In the genomic region with DNA sequence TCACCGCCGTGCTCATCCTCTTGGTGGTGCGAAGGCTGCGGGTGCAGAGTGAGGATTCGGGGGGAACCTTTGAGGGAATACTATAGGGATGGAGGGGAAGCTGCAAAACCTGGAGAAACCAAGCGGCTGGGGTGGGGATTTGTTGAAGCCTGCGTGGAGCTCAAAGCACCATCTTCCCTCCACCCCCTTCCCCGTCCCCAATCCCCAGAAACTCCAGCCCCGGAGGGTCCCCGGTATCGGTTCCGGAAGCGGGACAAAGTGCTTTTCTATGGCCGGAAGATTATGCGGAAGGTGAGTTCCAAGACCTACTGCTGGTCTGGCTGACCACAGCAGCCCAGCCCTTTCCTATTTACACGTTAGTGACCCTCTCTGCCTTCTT, we compare ENCODE assay signal across 8 mouse cellular contexts. TPM values are rescaled to one million over a fixed set of nuclear protein-coding genes. Genes with fewer than 3 reads are reported as not detected.
A peak's percentile ranks its signal among the peaks of the same experiment; 100 is the strongest.
DNase-seq lines count a peak whose midpoint lies in the region; ATAC-seq and TF ChIP-seq lines count a peak whose summit lies in the region.

No protein-coding gene starts in this region.

- peak overlapping the region; percentile 98 for H3K4me2 ChIP-seq in heart, embryonic 13.5 days
- peak overlapping the region; percentile 95 for H3K4me2 ChIP-seq in midbrain, embryonic 12.5 days (replicated peaks)

- no peak for TF ChIP-seq EP300 in ES-Bruce4 (IDR thresholded peaks at IDR 0.05; ENCODE audit: insufficient read depth, low read depth, low read length)

- no peak for TF ChIP-seq POLR2A in ES-Bruce4 (IDR thresholded peaks at IDR 0.05; ENCODE audit: insufficient read depth, low read length)

- ATAC-seq in CD4-positive, CD25-positive, alpha-beta regulatory T cell, adult 4 months, result no peak
- ATAC-seq in heart, embryonic 13.5 days (ENCODE audit: extremely low read depth, insufficient number of reproducible peaks, low FRiP score, low TSS enrichment), result no peak
- ATAC-seq in midbrain, embryonic 12.5 days (ENCODE audit: low FRiP score, low read depth), result no peak

- TF ChIP-seq CTCF in ES-Bruce4 (IDR thresholded peaks at IDR 0.05; ENCODE audit: low read depth, low read length), result no peak

- no peaks in the 10 kb centered on the region for H3K9me3 ChIP-seq in ES-Bruce4 (replicated peaks; ENCODE audit: control insufficient read depth, insufficient read depth, low read length, poor library complexity, severe bottlenecking)
- H3K9me3 ChIP-seq in heart, embryonic 13.5 days, result no peaks in the 10 kb centered on the region
- H3K9me3 ChIP-seq in limb, embryonic 10.5 days (replicated peaks), result no peaks in the 10 kb centered on the region
- no peaks in the 10 kb centered on the region for H3K9me3 ChIP-seq in midbrain, embryonic 12.5 days

- peak overlapping the region; percentile 84 for H3K4me3 ChIP-seq in ES-Bruce4 (ENCODE audit: low read depth, low read length)
- H3K4me3 ChIP-seq in heart, embryonic 13.5 days, result peak overlapping the region; percentile 74
- H3K4me3 ChIP-seq in limb, embryonic 10.5 days, result peak overlapping the region; percentile 61
- peak overlapping the region; percentile 57 for H3K4me3 ChIP-seq in midbrain, embryonic 12.5 days

- H3K27me3 ChIP-seq in ES-Bruce4 (ENCODE audit: control insufficient read depth, insufficient read depth, low read length, poor library complexity, severe bottlenecking), result no peaks in the 10 kb centered on the region
- no peaks in the 10 kb centered on the region for H3K27me3 ChIP-seq in heart, embryonic 13.5 days (replicated peaks)
- H3K27me3 ChIP-seq in limb, embryonic 10.5 days (ENCODE audit: low read depth, poor library complexity, severe bottlenecking), result no peaks in the 10 kb centered on the region
- no peaks in the 10 kb centered on the region for H3K27me3 ChIP-seq in midbrain, embryonic 12.5 days

- H3K36me3 ChIP-seq in ES-Bruce4 (ENCODE audit: control insufficient read depth, insufficient read depth, low read length, poor library complexity, severe bottlenecking), result peaks cover 23% of the 10 kb centered on the region
- H3K36me3 ChIP-seq in heart, embryonic 13.5 days, result peaks cover 47% of the 10 kb centered on the region
- H3K36me3 ChIP-seq in limb, embryonic 10.5 days, result peaks cover 31% of the 10 kb centered on the region
- peaks cover 23% of the 10 kb centered on the region; the same call in 1 of the 2 replicates for H3K36me3 ChIP-seq in midbrain, embryonic 12.5 days

- 6% methylated on average over 16 of the region's 16 CpGs for WGBS in heart, embryonic 13.5 days
- 8% methylated on average over 16 of the region's 16 CpGs for WGBS in limb, embryonic 10.5 days
- 10% methylated on average over 16 of the region's 16 CpGs for WGBS in midbrain, embryonic 12.5 days

- H3K27ac ChIP-seq in ES-Bruce4 (ENCODE audit: insufficient read depth, low read length), result no peak overlapping the region
- peak overlapping the region; percentile 57 for H3K27ac ChIP-seq in heart, embryonic 13.5 days (replicated peaks)
- H3K27ac ChIP-seq in limb, embryonic 10.5 days, result peak overlapping the region; percentile 82
- H3K27ac ChIP-seq in midbrain, embryonic 12.5 days (replicated peaks), result no peak overlapping the region

- H3K4me1 ChIP-seq in ES-Bruce4 (ENCODE audit: control insufficient read depth, insufficient read depth, low read length), result no peaks in the 10 kb centered on the region
- H3K4me1 ChIP-seq in heart, embryonic 13.5 days, result peaks cover 6% of the 10 kb centered on the region
- H3K4me1 ChIP-seq in limb, embryonic 10.5 days, result peaks cover 27% of the 10 kb centered on the region
- H3K4me1 ChIP-seq in midbrain, embryonic 12.5 days, result peaks cover 12% of the 10 kb centered on the region; the same call in 1 of the 2 replicates

- H3K9ac ChIP-seq in ES-Bruce4 (ENCODE audit: low read depth, poor library complexity, severe bottlenecking), result peak overlapping the region; percentile 75
- H3K9ac ChIP-seq in heart, embryonic 13.5 days, result peak overlapping the region; percentile 81
- 0 out of 2 replicates have a peak overlapping the region, but pooled peaks have one; percentile 28 for H3K9ac ChIP-seq in midbrain, embryonic 12.5 days (replicated peaks)

- DNase-seq in CD4-positive, CD25-positive, alpha-beta regulatory T cell, adult 2 months (ENCODE audit: low read depth, low spot score), result peak; percentile 10
- peak; percentile 49 for DNase-seq in limb, embryonic 10.5 days (ENCODE audit: low spot score)
- no peak for DNase-seq in T-cell, adult 2 months (ENCODE audit: low spot score)
- no peak for DNase-seq in MN1 (ENCODE audit: low spot score)

RNA-seq across cellular contexts. Expression of a gene that starts 1.9 kb away (rescaled TPM):
- polyA plus RNA-seq in CD4-positive, CD25-positive, alpha-beta regulatory T cell, adult 4 months (2017; shearing (Covaris generic)), result 10 to 100 TPM; 26.1 to 43.7 TPM
- polyA plus RNA-seq in ES-Bruce4 (2011; ENCODE audit: insufficient read depth, insufficient read length, low read depth, missing spikeins), result 46.6 and 47.5 TPM in 2 replicates
- polyA plus RNA-seq in heart, embryonic 13.5 days (2015; fragmentation: Nextera tagmentation; extraction: Ambion mirVana), result 16.6 and 18.0 TPM in 2 replicates
- polyA plus RNA-seq in limb, embryonic 10.5 days (2016; fragmentation: Nextera tagmentation; extraction: Ambion mirVana), result 17.7 and 21.1 TPM in 2 replicates
- polyA plus RNA-seq in midbrain, embryonic 12.5 days (2016; fragmentation: Nextera tagmentation; extraction: Ambion mirVana), result 30.5 and 35.0 TPM in 2 replicates

RNA-seq across cellular contexts. Expression of a gene that starts 16.8 kb away (rescaled TPM):
- 10 to 100 TPM; 16.1 to 18.6 TPM for polyA plus RNA-seq in CD4-positive, CD25-positive, alpha-beta regulatory T cell, adult 4 months (2017; shearing (Covaris generic))
- 62.0 and 62.3 TPM in 2 replicates for polyA plus RNA-seq in ES-Bruce4 (2011; ENCODE audit: insufficient read depth, insufficient read length, low read depth, missing spikeins)
- polyA plus RNA-seq in heart, embryonic 13.5 days (2015; fragmentation: Nextera tagmentation; extraction: Ambion mirVana), result 46.1 and 46.7 TPM in 2 replicates
- 59.4 and 71.5 TPM in 2 replicates for polyA plus RNA-seq in limb, embryonic 10.5 days (2016; fragmentation: Nextera tagmentation; extraction: Ambion mirVana)
- polyA plus RNA-seq in midbrain, embryonic 12.5 days (2016; fragmentation: Nextera tagmentation; extraction: Ambion mirVana), result 74.9 and 79.3 TPM in 2 replicates

RNA-seq across cellular contexts. Expression of a gene that starts 24.2 kb away (rescaled TPM):
- 1 to 10 TPM; 1.0 to 1.6 TPM for polyA plus RNA-seq in CD4-positive, CD25-positive, alpha-beta regulatory T cell, adult 4 months (2017; shearing (Covaris generic))
- 15.5 and 17.7 TPM in 2 replicates for polyA plus RNA-seq in ES-Bruce4 (2011; ENCODE audit: insufficient read depth, insufficient read length, low read depth, missing spikeins)
- 30.7 and 32.0 TPM in 2 replicates for polyA plus RNA-seq in heart, embryonic 13.5 days (2015; fragmentation: Nextera tagmentation; extraction: Ambion mirVana)
- polyA plus RNA-seq in limb, embryonic 10.5 days (2016; fragmentation: Nextera tagmentation; extraction: Ambion mirVana), result 71.3 and 80.8 TPM in 2 replicates
- polyA plus RNA-seq in midbrain, embryonic 12.5 days (2016; fragmentation: Nextera tagmentation; extraction: Ambion mirVana), result 82.8 and 89.5 TPM in 2 replicates

RNA-seq across cellular contexts. Expression of a gene that starts 46.4 kb away (rescaled TPM):
- polyA plus RNA-seq in CD4-positive, CD25-positive, alpha-beta regulatory T cell, adult 4 months (2017; shearing (Covaris generic)), result not detected
- 0.39 and 0.44 TPM in 2 replicates for polyA plus RNA-seq in ES-Bruce4 (2011; ENCODE audit: insufficient read depth, insufficient read length, low read depth, missing spikeins)
- polyA plus RNA-seq in heart, embryonic 13.5 days (2015; fragmentation: Nextera tagmentation; extraction: Ambion mirVana), result not detected in 2 replicates
- polyA plus RNA-seq in limb, embryonic 10.5 days (2016; fragmentation: Nextera tagmentation; extraction: Ambion mirVana), result not detected in 2 replicates
- polyA plus RNA-seq in midbrain, embryonic 12.5 days (2016; fragmentation: Nextera tagmentation; extraction: Ambion mirVana), result 0.19 and 0.25 TPM in 2 replicates

RNA-seq across cellular contexts. Expression of a gene that starts 49.6 kb away (rescaled TPM):
- 10 to 100 TPM; 18.2 to 22.7 TPM for polyA plus RNA-seq in CD4-positive, CD25-positive, alpha-beta regulatory T cell, adult 4 months (2017; shearing (Covaris generic))
- polyA plus RNA-seq in ES-Bruce4 (2011; ENCODE audit: insufficient read depth, insufficient read length, low read depth, missing spikeins), result 4.6 and 6.7 TPM in 2 replicates
- polyA plus RNA-seq in heart, embryonic 13.5 days (2015; fragmentation: Nextera tagmentation; extraction: Ambion mirVana), result 4.9 and 7.2 TPM in 2 replicates
- polyA plus RNA-seq in limb, embryonic 10.5 days (2016; fragmentation: Nextera tagmentation; extraction: Ambion mirVana), result 6.3 and 7.6 TPM in 2 replicates
- polyA plus RNA-seq in midbrain, embryonic 12.5 days (2016; fragmentation: Nextera tagmentation; extraction: Ambion mirVana), result 3.3 and 3.4 TPM in 2 replicates

Comparison
In these comparisons a context has a peak if more than half of its experiments do, and no peak if none do; other contexts are left out.
1. DNase-seq: peak in CD4-positive, CD25-positive, alpha-beta regulatory T cell, adult 2 months (single experiment) and limb, embryonic 10.5 days (single experiment); none in T-cell, adult 2 months (single experiment) and MN1 (single experiment).
2. H3K27ac ChIP-seq: peak in heart, embryonic 13.5 days (single experiment) and limb, embryonic 10.5 days (single experiment); none in ES-Bruce4 (single experiment) and midbrain, embryonic 12.5 days (single experiment).
3. H3K9ac ChIP-seq: peak in every context shown above with its lines; median percentile 81 in heart, embryonic 13.5 days; 75 in ES-Bruce4; 28 in midbrain, embryonic 12.5 days.
4. Peak in every context shown above with its lines, with median percentiles within 50 percentile points of each other: H3K4me3 ChIP-seq.